Mouse (Mus musculus): ENCODE data around the gene Orc1. TPM values are rescaled to one million over a fixed set of nuclear protein-coding genes. Genes with fewer than 3 reads are reported as not detected.

Orc1 gene
- polyA plus RNA-seq (2015; fragmentation: Illumina TruSeq; extraction: RNeasy Lipid Tissue Mini Kit (QIAGEN cat#74804); ENCODE audit: insufficient read depth, low read depth, low replicate concordance) = not detected

DNA sequence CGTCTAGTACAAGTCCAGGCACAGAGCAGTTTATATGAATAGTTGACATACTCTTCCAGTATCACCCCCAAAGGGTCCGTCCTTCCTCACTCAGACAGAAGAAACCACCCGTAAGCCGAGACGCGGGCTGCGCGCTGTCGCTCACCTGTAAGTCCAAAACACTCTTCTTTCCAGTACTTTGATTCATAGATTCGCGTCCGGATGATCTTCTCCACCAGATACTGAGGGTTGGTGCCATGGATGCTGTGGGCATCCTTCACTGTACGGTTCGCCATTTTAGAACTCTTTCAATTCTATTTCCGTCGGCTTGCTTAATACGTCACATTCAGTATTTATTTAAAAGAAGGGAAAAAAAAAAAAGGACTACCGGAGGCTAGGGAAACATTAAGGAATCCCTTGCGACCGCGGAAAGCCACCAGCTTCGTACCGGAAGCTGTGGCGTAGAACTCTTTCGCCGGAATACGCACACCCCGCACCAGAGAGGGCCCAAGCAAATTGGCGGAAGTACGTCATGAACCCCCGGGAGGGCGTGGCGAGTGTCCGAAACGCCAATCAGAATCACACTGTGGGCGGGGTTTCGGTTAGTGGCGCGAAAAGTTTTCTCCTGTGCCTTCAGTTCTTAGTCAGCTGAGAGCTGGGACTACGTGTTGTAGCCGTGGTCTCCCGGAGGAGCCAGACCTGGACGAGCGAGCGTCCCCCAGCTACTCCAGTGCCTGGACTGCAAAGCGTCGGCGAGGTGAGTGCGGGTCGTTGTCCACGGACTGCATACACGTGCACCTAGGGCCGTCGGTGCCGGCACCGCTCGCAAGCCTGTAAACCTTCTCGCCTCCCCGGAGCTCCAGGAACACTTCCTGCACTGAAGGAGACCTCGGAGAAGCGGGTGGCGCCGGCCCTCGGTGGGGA is at the start of gene Orc1, which contains the start of gene Prpf38a:
TSS of gene Orc1 (plus strand) at position 584 of the 903 bp plus-strand sequence.
TSS of gene Prpf38a (minus strand) at position 497 of the 903 bp plus-strand sequence.

DNA sequence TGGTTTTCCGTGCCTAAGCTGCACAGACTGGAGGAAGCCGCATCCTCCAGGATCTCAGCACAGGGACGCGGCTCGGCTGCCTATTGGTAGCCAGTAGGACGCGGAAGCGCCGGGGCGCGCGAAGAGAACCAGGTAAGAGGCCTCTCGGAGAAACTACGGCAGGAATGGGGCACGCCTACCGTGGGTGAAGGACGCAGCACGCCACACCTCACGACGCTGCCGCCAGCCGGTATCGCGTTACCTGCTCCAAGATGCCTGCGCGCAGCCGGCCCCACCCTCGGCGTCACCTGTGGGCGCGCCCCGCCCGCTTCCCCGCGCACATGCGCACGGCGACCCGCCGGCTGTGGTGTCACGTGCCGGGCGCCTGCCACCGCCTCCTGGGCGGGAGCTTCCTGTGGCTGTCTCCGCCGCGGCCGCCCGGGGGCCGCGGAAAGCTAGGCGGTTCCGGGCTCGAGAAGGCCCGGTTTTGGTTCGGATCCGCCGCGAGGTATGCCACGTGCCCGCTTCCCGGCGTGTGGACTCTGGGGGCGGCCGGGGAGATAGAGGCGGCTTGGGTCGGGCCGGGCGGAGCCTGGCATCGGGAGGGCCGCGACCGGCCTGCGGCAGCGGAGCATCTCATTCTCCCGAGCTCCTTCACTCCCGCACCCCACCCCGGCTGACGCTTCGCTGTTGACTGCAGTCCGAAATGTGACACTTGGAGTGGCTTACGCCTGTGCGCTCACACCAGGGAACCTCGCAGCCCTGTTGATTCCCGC is 40.5 kb downstream of the Orc1 start, which contains the start of gene Cc2d1b:
TSS of gene Cc2d1b (plus strand) at position 354 of the 755 bp plus-strand sequence.

Other genes starting within 250 kb of the Orc1 start
- not detected for gene Shisal2a, start 196.1 kb upstream of the Orc1 start, polyA plus RNA-seq (2015; fragmentation: Illumina TruSeq; extraction: RNeasy Lipid Tissue Mini Kit (QIAGEN cat#74804); ENCODE audit: insufficient read depth, low read depth, low replicate concordance)
- 4.0 TPM for gene Gpx7, start 172.5 kb upstream of the Orc1 start, polyA plus RNA-seq (2015; fragmentation: Illumina TruSeq; extraction: RNeasy Lipid Tissue Mini Kit (QIAGEN cat#74804); ENCODE audit: insufficient read depth, low read depth, low replicate concordance)
- 14.8 TPM for gene Tut4, start 120.0 kb upstream of the Orc1 start, polyA plus RNA-seq (2015; fragmentation: Illumina TruSeq; extraction: RNeasy Lipid Tissue Mini Kit (QIAGEN cat#74804); ENCODE audit: insufficient read depth, low read depth, low replicate concordance)
- gene Prpf38a, start 87 bp upstream of the Orc1 start, polyA plus RNA-seq (2015; fragmentation: Illumina TruSeq; extraction: RNeasy Lipid Tissue Mini Kit (QIAGEN cat#74804); ENCODE audit: insufficient read depth, low read depth, low replicate concordance) = 5.9 TPM
- gene Cc2d1b, start 40.5 kb downstream of the Orc1 start, polyA plus RNA-seq (2015; fragmentation: Illumina TruSeq; extraction: RNeasy Lipid Tissue Mini Kit (QIAGEN cat#74804); ENCODE audit: insufficient read depth, low read depth, low replicate concordance) = 30.5 TPM
- gene 3110021N24Rik, start 140.2 kb downstream of the Orc1 start, polyA plus RNA-seq (2015; fragmentation: Illumina TruSeq; extraction: RNeasy Lipid Tissue Mini Kit (QIAGEN cat#74804); ENCODE audit: insufficient read depth, low read depth, low replicate concordance) = not detected
- gene Zfyve9, start 201.4 kb downstream of the Orc1 start, polyA plus RNA-seq (2015; fragmentation: Illumina TruSeq; extraction: RNeasy Lipid Tissue Mini Kit (QIAGEN cat#74804); ENCODE audit: insufficient read depth, low read depth, low replicate concordance) = 3.9 TPM